Mouse (Mus musculus) limb, embryonic 11.5 days (tissue): Measurements from ENCODE around the gene Dact1. TPM values are rescaled to one million over a fixed set of nuclear protein-coding genes. Genes with fewer than 3 reads are reported as not detected.
A peak's percentile ranks its signal among the peaks of the same experiment; 100 is the strongest.

Experiments used
- ATAC-seq: fragments of 200-750 bp; cut with Nextera tagmentation; 2 replicates; pipeline ENCODE4 v1.8.0; 2017; ENCODE audit warnings: low read depth; ENCODE audit not compliant: insufficient number of reproducible peaks, low FRiP score, low TSS enrichment
- DNase-seq: peaks from one replicate; pipeline ENCODE4 v3.0.0-alpha.2; 2015; ENCODE audit warnings: low spot score
- H3K27ac ChIP-seq: fragments of 300-500 bp; sonication (generic); replicated peaks from 2 replicates; pipeline ENCODE4 v1.5.1; 2014; ENCODE audit warnings: low read depth, mild to moderate bottlenecking, low read length
- H3K27me3 ChIP-seq: fragments of 300-500 bp; sonication (generic); 2 replicates; pipeline ENCODE4 v1.6.1; 2014; ENCODE audit warnings: mild to moderate bottlenecking, low read length, mixed read lengths; ENCODE audit not compliant: control insufficient read depth, insufficient read depth
- H3K36me3 ChIP-seq: fragments of 300-500 bp; sonication (generic); 2 replicates; pipeline ENCODE4 v1.6.1; 2014; ENCODE audit warnings: mild to moderate bottlenecking, low read length, moderate library complexity, mixed read lengths; ENCODE audit not compliant: control insufficient read depth, insufficient read depth
- H3K4me1 ChIP-seq: fragments of 300-500 bp; sonication (generic); 2 replicates; pipeline ENCODE4 v1.6.1; 2014; ENCODE audit warnings: low read length, mixed read lengths; ENCODE audit not compliant: control insufficient read depth, insufficient read depth
- H3K4me2 ChIP-seq: fragments of 300-500 bp; sonication (generic); 2 replicates; pipeline ENCODE4 v1.6.1; 2014; ENCODE audit warnings: low read depth, mild to moderate bottlenecking, moderate library complexity; ENCODE audit not compliant: severe bottlenecking
- H3K4me3 ChIP-seq: fragments of 300-500 bp; sonication (generic); 2 replicates; pipeline ENCODE4 v1.5.1; 2014; ENCODE audit warnings: low read depth, low read length
- H3K9ac ChIP-seq: fragments of 300-500 bp; sonication (generic); 2 replicates; pipeline ENCODE4 v1.6.1; 2014; ENCODE audit warnings: mild to moderate bottlenecking, low read length
- H3K9me3 ChIP-seq: fragments of 300-500 bp; sonication (generic); 2 replicates; pipeline ENCODE4 v1.6.1; 2016; ENCODE audit warnings: low read length; ENCODE audit not compliant: control insufficient read depth
- WGBS: fragments of 180-500 bp; shearing (Covaris S2); extraction: QIAGEN DNeasy Blood & Tissue Kit; methylation state at CpG from one replicate; pipeline ENCODE4 v1.1.7; 2014; 5-methylcytosine and 5-hydroxymethylcytosine counted together
- polyA plus RNA-seq: library from polyadenylated mRNA; unstranded; fragments of >200 nt; fragmentation: Nextera tagmentation; extraction: Ambion mirVana; gene quantifications from 2 replicates; pipeline ENCODE4 v1.2.1, GENCODE M21; 2014

Dact1 gene
- 17.6 and 21.5 TPM in 2 replicates for polyA plus RNA-seq

DNA sequence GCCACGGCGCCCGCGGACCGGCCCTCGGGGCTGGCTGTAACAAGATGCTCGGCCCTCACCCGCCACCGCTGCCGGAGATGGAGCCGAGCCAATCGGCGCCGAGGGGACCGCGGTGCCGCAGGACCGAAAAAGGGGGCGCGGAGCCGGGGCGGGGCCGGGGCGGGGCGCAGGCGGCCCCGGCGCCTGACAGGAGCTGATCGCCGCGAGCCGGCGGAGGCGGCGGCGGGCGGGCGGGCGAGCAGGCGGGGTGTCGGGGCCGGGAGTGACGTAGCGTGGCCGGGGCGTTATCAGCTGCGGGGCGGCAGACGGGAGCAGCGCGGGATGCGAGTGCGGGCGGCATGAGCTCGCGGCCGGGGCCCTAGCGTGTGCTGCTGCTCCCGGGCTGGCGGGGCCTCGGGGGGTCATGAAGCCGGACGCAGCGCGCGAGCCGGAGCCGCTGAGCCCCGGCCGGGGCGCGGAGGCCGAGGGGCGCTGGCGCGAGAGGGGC is at the start of gene Dact1:
TSS of gene Dact1 (plus strand) at position 304 of the 487 bp plus-strand sequence.
- Histone ChIP-seq H3K9me3 (no peaks in the 10 kb centered on the region), H3K9ac (peak within 1 kb of the TSS; percentile 82), H3K36me3 (no peaks in the 10 kb centered on the region; the same call in 1 of the 2 replicates), H3K27me3 (no peaks in the 10 kb centered on the region), H3K27ac (peak within 1 kb of the TSS; percentile 95), H3K4me2 (peak within 1 kb of the TSS; percentile 57), H3K4me3 (peak within 1 kb of the TSS; percentile 59), H3K4me1 (peaks cover 16% of the 10 kb centered on the region)
- 0% methylated on average over 20 of the region's 76 CpGs for WGBS
- DNase-seq (peak; percentile 89), ATAC-seq (peak; percentile 88)

DNA sequence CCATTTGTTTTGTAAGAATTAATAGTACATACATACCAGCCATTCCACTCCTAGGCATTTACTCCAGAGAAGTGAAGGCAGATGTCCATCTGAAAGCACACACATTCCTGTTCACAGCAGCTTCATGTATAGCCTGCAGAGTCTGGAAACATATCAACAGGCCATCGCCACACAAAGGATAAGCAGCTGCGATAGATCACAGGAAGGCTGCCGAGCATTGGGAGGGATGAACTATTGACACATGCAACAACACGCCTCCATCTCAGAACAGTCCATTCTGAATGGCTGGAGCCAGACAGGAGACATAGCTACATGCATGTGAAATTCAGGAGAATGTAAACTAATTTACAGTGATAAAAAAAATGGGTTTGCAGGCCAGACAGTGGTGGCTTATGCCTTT is 45.5 kb upstream of the Dact1 start:
- Histone ChIP-seq H3K9me3 (no peaks in the 10 kb centered on the region), H3K4me1 (no peaks in the 10 kb centered on the region), H3K27ac (no peak overlapping the region), H3K36me3 (no peaks in the 10 kb centered on the region), H3K27me3 (no peaks in the 10 kb centered on the region), H3K4me3 (no peak overlapping the region), H3K4me2 (no peak overlapping the region), H3K9ac (no peak overlapping the region)
- 86% methylated on average over 4 of the region's 4 CpGs for WGBS
- ATAC-seq = no peak
- no peak for DNase-seq

DNA sequence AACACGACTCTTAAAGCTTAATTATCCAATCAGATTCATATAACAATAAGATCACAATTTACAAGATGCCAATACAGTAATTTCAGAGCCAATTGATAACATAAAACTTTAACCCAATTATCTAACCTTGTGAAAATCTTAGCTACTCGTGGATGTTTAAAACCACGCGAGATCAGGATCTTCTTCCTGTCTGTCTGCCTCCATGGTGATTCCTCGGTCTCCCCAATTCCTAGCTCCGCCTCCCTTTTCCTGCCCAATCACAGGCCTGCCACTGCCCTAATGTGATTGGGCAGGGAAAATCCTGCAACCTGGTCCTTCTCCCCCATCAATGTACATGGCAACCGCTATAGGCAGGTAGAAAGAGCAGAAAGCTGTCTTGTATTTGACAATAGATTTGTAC is 40.3 kb upstream of the Dact1 start:
- H3K27me3 ChIP-seq = no peaks in the 10 kb centered on the region
- H3K4me3 ChIP-seq = no peak overlapping the region
- H3K4me1 ChIP-seq = no peaks in the 10 kb centered on the region
- no peak overlapping the region for H3K27ac ChIP-seq
- H3K4me2 ChIP-seq = no peak overlapping the region
- no peaks in the 10 kb centered on the region for H3K36me3 ChIP-seq
- 91% methylated on average over 7 of the region's 7 CpGs for WGBS
- no peak overlapping the region for H3K9ac ChIP-seq
- DNase-seq = no peak
- H3K9me3 ChIP-seq = no peaks in the 10 kb centered on the region
- no peak for ATAC-seq

DNA sequence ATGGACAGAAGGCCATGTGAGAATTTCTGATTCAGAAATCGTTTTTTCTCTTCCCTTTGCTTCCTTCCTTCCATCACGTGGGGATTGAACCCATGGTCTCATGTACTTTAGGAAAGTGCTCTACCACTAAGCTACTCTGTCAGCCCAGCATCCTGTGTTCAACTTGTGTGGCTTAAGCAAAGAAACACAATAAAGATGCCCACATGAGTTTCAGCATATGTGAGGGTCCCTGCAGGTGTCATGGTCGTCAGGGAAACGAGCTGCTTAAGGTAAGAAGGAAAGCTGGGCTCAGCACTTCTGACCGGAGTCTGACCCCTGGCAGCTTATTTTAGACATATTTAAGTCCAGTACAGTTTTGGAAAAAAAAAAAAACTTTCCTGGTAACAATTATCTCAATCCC is 38.6 kb upstream of the Dact1 start:
- DNase-seq = no peak
- no peaks in the 10 kb centered on the region for H3K27me3 ChIP-seq
- no peaks in the 10 kb centered on the region; the same call in 1 of the 2 replicates for H3K9me3 ChIP-seq
- no peak overlapping the region for H3K27ac ChIP-seq
- no peak overlapping the region for H3K9ac ChIP-seq
- ATAC-seq = no peak
- no peaks in the 10 kb centered on the region for H3K4me1 ChIP-seq
- WGBS = 80% methylated on average over 5 of the region's 5 CpGs
- no peak overlapping the region for H3K4me3 ChIP-seq
- no peaks in the 10 kb centered on the region for H3K36me3 ChIP-seq
- no peak overlapping the region for H3K4me2 ChIP-seq

DNA sequence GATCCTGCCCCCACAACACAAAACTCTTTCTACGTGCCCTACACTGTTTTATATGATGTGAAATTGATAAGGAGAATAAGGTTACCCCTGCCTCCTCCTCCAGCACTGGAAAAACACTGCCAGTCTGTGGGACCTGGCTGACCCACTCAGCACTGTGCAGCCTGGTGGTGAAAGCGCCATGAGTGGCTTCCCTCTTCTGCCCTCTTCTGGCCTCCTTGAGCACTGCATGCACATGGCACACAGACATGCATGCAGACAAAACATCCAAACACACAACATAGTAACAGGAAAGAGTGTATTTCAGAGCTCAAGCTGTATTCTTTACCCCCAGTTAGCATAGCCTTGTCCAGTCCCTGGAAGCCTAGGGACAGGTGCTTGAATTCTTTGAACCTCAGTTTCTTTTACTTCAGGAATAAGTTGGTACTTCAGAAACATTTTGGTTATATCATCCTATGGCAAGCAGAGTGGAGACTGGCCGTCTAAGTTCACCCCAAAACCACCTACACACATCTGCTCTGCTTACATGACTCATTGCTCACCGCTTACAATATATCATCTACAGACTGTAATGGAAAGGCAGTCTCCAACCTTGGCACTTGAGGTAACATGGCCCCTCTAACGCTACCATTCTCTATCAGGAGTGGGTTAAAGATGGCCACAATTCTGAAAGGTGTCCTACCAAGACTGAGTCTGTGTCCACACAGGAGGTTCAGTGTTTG is 35.0 kb upstream of the Dact1 start:
- WGBS = 94% methylated on average over 5 of the region's 5 CpGs
- no peaks in the 10 kb centered on the region for H3K36me3 ChIP-seq
- ATAC-seq = no peak

DNA sequence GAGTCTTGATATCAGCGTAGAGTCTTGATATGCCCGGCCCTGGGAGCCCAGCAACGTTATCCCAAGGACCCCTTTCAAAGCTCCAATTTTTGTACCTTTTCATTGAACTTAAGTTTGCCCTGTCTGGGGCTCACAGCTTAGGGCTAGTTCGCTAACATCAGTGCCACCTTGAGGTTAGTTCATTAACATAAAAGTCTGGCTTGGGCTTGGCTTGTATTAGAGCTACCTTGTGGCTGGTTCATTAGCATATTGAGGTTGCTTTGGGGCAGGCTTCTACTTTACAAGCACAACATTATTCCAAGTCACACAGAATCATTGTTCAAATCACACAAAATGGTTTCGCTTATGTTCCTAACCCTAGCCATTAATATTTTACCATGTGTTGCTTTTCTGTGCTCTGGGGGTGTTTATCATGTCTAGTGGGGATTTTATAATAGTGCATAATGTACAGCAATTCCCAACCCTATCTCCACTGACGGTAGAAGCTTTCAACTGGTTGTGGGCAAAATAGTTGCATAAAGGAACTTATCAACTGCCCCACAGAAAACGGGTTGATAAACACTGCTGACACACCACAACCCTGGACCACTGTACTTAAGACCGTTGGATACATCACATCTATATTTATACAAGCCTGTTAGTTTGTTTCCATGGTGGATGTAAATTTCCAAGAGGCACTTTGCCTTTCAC is 33.6 kb upstream of the Dact1 start:
- no peak overlapping the region for H3K4me2 ChIP-seq
- H3K36me3 ChIP-seq = no peaks in the 10 kb centered on the region
- 88% methylated on average over 8 of the region's 8 CpGs for WGBS
- no peaks in the 10 kb centered on the region for H3K4me1 ChIP-seq
- no peak for ATAC-seq
- no peaks in the 10 kb centered on the region; the same call in 1 of the 2 replicates for H3K9me3 ChIP-seq
- H3K27me3 ChIP-seq = no peaks in the 10 kb centered on the region
- H3K27ac ChIP-seq = no peak overlapping the region
- DNase-seq = no peak
- no peak overlapping the region for H3K4me3 ChIP-seq
- H3K9ac ChIP-seq = no peak overlapping the region

More for the DNA sequence above, 35.0 kb upstream of the Dact1 start:
- H3K4me3 ChIP-seq = no peak overlapping the region
- H3K9me3 ChIP-seq = no peaks in the 10 kb centered on the region; the same call in 1 of the 2 replicates
- DNase-seq = no peak
- H3K4me1 ChIP-seq = no peaks in the 10 kb centered on the region
- H3K27ac ChIP-seq = no peak overlapping the region
- no peaks in the 10 kb centered on the region for H3K27me3 ChIP-seq
- H3K9ac ChIP-seq = no peak overlapping the region
- no peak overlapping the region for H3K4me2 ChIP-seq

DNA sequence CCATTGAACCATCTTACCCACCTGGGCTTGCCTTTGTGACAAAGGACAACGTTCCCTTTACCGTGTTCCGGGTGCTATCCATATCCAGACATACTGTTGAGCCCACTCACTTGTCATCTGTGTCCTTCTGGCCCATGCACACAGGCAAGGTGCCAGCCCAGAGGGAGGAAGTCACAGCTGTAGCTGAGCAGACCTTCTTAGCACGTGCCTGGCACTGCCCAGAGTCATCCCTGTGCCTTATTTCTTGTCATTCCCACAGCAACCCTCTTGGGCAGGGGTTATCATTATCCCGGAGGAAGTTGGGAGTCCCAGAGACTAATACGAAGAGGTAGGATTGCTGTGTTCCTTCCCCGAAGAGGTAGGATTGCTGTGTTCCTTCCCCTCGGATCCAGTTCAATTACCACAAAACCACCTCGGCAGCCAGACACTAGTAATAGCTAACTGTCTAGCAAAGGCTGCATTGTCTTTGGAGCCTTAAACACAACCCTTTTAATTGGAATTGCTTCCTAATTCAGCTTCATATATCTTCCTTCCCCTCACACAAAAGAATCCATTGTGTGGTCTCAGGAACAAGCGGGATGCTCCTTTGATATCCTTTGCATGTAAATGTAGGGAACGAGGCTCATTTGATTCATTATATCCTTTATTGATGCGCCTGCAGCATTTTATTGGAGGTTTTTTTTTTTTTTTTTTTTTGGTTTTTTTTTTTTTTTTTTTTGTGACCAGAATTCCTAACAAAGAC is 30.0 kb upstream of the Dact1 start:
- no peak for DNase-seq
- Histone ChIP-seq H3K9ac (no peak overlapping the region), H3K4me3 (no peak overlapping the region), H3K4me1 (no peaks in the 10 kb centered on the region), H3K4me2 (no peak overlapping the region), H3K36me3 (no peaks in the 10 kb centered on the region), H3K27ac (no peak overlapping the region), H3K9me3 (no peaks in the 10 kb centered on the region; the same call in 1 of the 2 replicates), H3K27me3 (no peaks in the 10 kb centered on the region)
- ATAC-seq = no peak
- 77% methylated on average over 12 of the region's 12 CpGs for WGBS

DNA sequence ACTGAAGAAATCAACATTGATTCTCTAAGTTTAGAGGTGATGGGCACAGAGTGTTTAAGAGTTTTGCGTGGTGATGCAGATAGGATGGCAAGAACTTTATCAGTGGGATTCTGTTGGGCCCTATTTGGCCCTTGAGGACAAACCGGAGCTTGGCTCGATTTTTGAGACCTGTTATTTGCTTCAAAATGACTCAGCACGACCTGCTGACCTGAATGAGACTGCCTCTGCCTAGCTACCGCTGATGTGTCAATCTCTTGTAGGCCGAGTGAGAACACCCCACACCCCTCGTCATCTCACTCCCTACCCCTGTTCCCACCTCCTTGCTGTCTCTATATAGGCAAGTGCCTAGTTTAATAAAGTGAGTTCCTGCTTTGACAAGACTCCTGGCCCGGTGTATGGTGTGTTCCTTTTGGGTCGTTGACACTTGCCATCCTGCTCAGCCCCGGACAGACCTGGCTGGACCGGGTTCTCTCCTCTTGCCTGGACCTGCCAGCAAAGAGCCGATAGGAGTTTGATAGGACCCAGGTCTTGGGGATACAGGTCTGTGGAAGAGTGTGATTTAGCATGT is 28.4 kb upstream of the Dact1 start:
- Histone ChIP-seq H3K27me3 (no peaks in the 10 kb centered on the region), H3K4me3 (no peak overlapping the region), H3K36me3 (no peaks in the 10 kb centered on the region), H3K9ac (no peak overlapping the region), H3K4me2 (no peak overlapping the region), H3K4me1 (no peaks in the 10 kb centered on the region), H3K9me3 (no peaks in the 10 kb centered on the region), H3K27ac (no peak overlapping the region)
- 86% methylated on average over 12 of the region's 12 CpGs for WGBS
- DNase-seq = no peak
- ATAC-seq = no peak
